ENCODE assay signal across 8 mouse cellular contexts in genomic region chr5:75044310-75044904, GRCm38 (mm10). TPM values are rescaled to one million over a fixed set of nuclear protein-coding genes. Genes with fewer than 3 reads are reported as not detected.
DNase-seq lines count a peak whose midpoint lies in the region; ATAC-seq and TF ChIP-seq lines count a peak whose summit lies in the region.

Gene Chic2 (minus strand): TSS chr5:75044774.

- H3K4me1 ChIP-seq in bone marrow, adult 2 months (ENCODE audit: control insufficient read depth, insufficient read depth, low read length) = no peaks in the 10 kb centered on the region; the same call in 1 of the 2 replicates
- peaks cover 10% of the 10 kb centered on the region for H3K4me1 ChIP-seq in embryonic facial prominence, embryonic 15.5 days
- peaks cover 17% of the 10 kb centered on the region for H3K4me1 ChIP-seq in heart, embryonic 10.5 days
- peaks cover 30% of the 10 kb centered on the region for H3K4me1 ChIP-seq in kidney, embryonic 15.5 days

- TF ChIP-seq CTCF in bone marrow, adult 2 months (IDR thresholded peaks at IDR 0.05; ENCODE audit: control insufficient read depth, insufficient read depth, low read length) = no peak

- peak within 1 kb of the TSS; percentile 63 for H3K4me2 ChIP-seq in embryonic facial prominence, embryonic 15.5 days (replicated peaks)
- H3K4me2 ChIP-seq in kidney, embryonic 15.5 days = peak within 1 kb of the TSS; percentile 75

- DNase-seq in 416B (ENCODE audit: low read depth) = peak; percentile 70
- peak; percentile 93 for DNase-seq in heart, embryonic 10.5 days (ENCODE audit: low spot score)
- DNase-seq in liver = peak; percentile 88
- DNase-seq in monocyte, adult 2 months (ENCODE audit: low read depth in 1 of 2, low spot score in 2 of 2) = peak; percentile 22 to 69
- DNase-seq in spleen, postnatal 14 days (ENCODE audit: low spot score in 2 of 2) = peak; percentile 62 to 74

- under 1% methylated on average over 90 of the region's 90 CpGs for WGBS in bone marrow, adult 2 months
- WGBS in embryonic facial prominence, embryonic 15.5 days = under 1% methylated on average over 58 of the region's 90 CpGs
- WGBS in heart, embryonic 10.5 days = 3% methylated on average over 75 of the region's 90 CpGs
- WGBS in kidney, embryonic 15.5 days = under 1% methylated on average over 42 of the region's 90 CpGs

- peak within 1 kb of the TSS; percentile 99 for H3K9ac ChIP-seq in embryonic facial prominence, embryonic 15.5 days
- H3K9ac ChIP-seq in kidney, embryonic 15.5 days = peak within 1 kb of the TSS; percentile 93

- 0 out of 2 replicates have a peak, but pooled peaks cover 4% of the 10 kb centered on the region for H3K36me3 ChIP-seq in embryonic facial prominence, embryonic 15.5 days
- peaks cover 8% of the 10 kb centered on the region; the same call in 1 of the 2 replicates for H3K36me3 ChIP-seq in heart, embryonic 10.5 days
- peaks cover 9% of the 10 kb centered on the region; the same call in 1 of the 2 replicates for H3K36me3 ChIP-seq in kidney, embryonic 15.5 days

- peak; percentile 29; the same call in 1 of the 2 replicates for TF ChIP-seq POLR2A in bone marrow, adult 2 months (IDR thresholded peaks at IDR 0.05; ENCODE audit: borderline replicate concordance, control insufficient read depth, low read depth, low read length)

- H3K27ac ChIP-seq in bone marrow, adult 2 months (ENCODE audit: control insufficient read depth, insufficient read depth, low read depth, low read length, poor library complexity) = peak within 1 kb of the TSS; percentile 88
- H3K27ac ChIP-seq in embryonic facial prominence, embryonic 15.5 days (replicated peaks) = peak within 1 kb of the TSS; percentile 91
- peak within 1 kb of the TSS; percentile 98 for H3K27ac ChIP-seq in heart, embryonic 10.5 days
- H3K27ac ChIP-seq in kidney, embryonic 15.5 days = peak within 1 kb of the TSS; percentile 90

- peak; percentile 91 for ATAC-seq in embryonic facial prominence, embryonic 15.5 days (ENCODE audit: insufficient number of reproducible peaks, low FRiP score, low TSS enrichment, low read depth)
- ATAC-seq in kidney, embryonic 15.5 days (replicated peaks; ENCODE audit: low FRiP score) = peak; percentile 91

- peak within 1 kb of the TSS; percentile 96 for H3K4me3 ChIP-seq in bone marrow, adult 2 months (replicated peaks; ENCODE audit: control insufficient read depth, low read depth, low read length)
- peak within 1 kb of the TSS; percentile 93 for H3K4me3 ChIP-seq in embryonic facial prominence, embryonic 15.5 days (replicated peaks)
- peak within 1 kb of the TSS; percentile 99 for H3K4me3 ChIP-seq in heart, embryonic 10.5 days
- H3K4me3 ChIP-seq in kidney, embryonic 15.5 days (replicated peaks) = peak within 1 kb of the TSS; percentile 75

- H3K27me3 ChIP-seq in embryonic facial prominence, embryonic 15.5 days = no peaks in the 10 kb centered on the region
- no peaks in the 10 kb centered on the region for H3K27me3 ChIP-seq in heart, embryonic 10.5 days (ENCODE audit: insufficient read depth, poor library complexity, severe bottlenecking)
- 0 out of 2 replicates have a peak, but pooled peaks cover 11% of the 10 kb centered on the region for H3K27me3 ChIP-seq in kidney, embryonic 15.5 days

- H3K9me3 ChIP-seq in embryonic facial prominence, embryonic 15.5 days (replicated peaks) = no peaks in the 10 kb centered on the region
- no peaks in the 10 kb centered on the region for H3K9me3 ChIP-seq in heart, embryonic 10.5 days
- no peaks in the 10 kb centered on the region for H3K9me3 ChIP-seq in kidney, embryonic 15.5 days (replicated peaks)

RNA-seq across cellular contexts. Expression of gene Chic2, which starts in this region (rescaled TPM):
- 8.7 and 18.3 TPM in 2 replicates for polyA plus RNA-seq in bone marrow, adult 2 months (2011; ENCODE audit: insufficient read depth, insufficient read length, low replicate concordance, missing spikeins)
- polyA plus RNA-seq in embryonic facial prominence, embryonic 15.5 days (2015; fragmentation: Nextera tagmentation; extraction: Ambion mirVana) = 32.1 and 35.1 TPM in 2 replicates
- 24.5 and 37.8 TPM in 2 replicates for polyA plus RNA-seq in heart, embryonic 10.5 days (2016; fragmentation: Nextera tagmentation; extraction: Ambion mirVana)
- 27.1 and 28.8 TPM in 2 replicates for polyA plus RNA-seq in kidney, embryonic 15.5 days (2015; fragmentation: Nextera tagmentation; extraction: Ambion mirVana)

Comparison
In these comparisons a context has a peak if more than half of its experiments do, and no peak if none do; other contexts are left out.
1. Peak in every context shown above with its lines: DNase-seq, ATAC-seq, H3K4me3 ChIP-seq and H3K27ac ChIP-seq.